Mouse (Mus musculus): ENCODE results near the gene Gm14226. TPM values are rescaled to one million over a fixed set of nuclear protein-coding genes. Genes with fewer than 3 reads are reported as not detected.
"Not testable (repeated sequence)": the region's sequence is repeated elsewhere in the genome, so short reads cannot be mapped to it uniquely, and the experiment has no call there.

The Gm14226 gene
- polyA plus RNA-seq, 1 experiment from 2014 or later: 0.09 TPM

DNA sequence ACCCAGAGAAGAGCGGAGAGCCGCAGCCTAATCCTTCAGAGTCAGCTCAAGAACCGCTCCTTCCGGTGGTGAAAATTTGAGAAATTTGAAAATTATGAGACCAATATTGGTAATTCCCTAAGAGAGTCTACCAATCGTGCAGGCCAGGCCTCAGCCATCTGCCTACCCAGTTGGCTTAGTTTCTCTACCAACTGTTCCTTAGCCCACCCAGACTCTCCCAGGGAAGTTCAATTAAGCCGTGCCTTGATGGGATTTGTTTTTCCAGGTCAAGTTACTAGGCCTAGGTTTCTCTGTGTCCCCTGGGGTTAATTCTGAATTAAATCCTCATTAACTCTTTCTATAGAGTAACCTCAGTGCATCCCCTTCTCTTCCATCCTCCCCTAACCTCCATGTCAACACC lies 5.1 kb upstream of the Gm14226 start:
- 75% methylated on average over 6 of the region's 6 CpGs for WGBS
- no peak for ATAC-seq

DNA sequence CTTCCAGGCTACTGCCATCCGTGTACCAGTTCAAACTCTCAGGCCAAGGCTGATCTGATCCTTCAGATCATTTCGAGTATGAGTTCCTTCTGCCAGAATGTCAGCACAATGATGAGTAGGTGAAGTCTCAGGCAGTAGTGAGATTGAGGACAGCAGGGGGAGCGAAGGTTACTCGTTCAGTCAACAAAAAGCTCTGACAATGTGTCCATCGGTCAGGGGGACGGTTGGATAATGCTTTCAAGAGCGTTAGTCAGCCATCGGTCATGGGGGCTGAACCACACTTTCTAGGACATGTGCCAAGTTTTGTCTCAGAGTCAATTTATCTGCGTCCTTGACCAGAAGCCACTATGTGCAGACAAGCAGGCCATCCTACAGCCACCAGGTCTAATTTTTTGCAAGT lies 1.3 kb upstream of the Gm14226 start:
- H3K36me3 ChIP-seq (ENCODE audit: control insufficient read depth, insufficient read depth, low read length); H3K27ac ChIP-seq (ENCODE audit: low read length); H3K27me3 ChIP-seq (ENCODE audit: control insufficient read depth, insufficient read depth, low read depth, low read length); H3K9me3 ChIP-seq (replicated peaks; ENCODE audit: control insufficient read depth, low read length, poor library complexity, severe bottlenecking); ATAC-seq; H3K4me2 ChIP-seq (ENCODE audit: low read length); H3K9ac ChIP-seq (ENCODE audit: low read depth, low read length); H3K4me3 ChIP-seq (ENCODE audit: low read depth, low read length); H3K4me1 ChIP-seq (ENCODE audit: control insufficient read depth, insufficient read depth, low read length): not testable (repeated sequence)
- WGBS: 13% methylated on average over 5 of the region's 9 CpGs

More for the DNA sequence above, 5.1 kb upstream of the Gm14226 start:
- Histone ChIP-seq H3K9ac (ENCODE audit: low read depth, low read length) (no peak overlapping the region), H3K4me3 (ENCODE audit: low read depth, low read length) (no peak overlapping the region), H3K4me1 (ENCODE audit: control insufficient read depth, insufficient read depth, low read length) (no peaks in the 10 kb centered on the region), H3K27ac (ENCODE audit: low read length) (no peak overlapping the region), H3K9me3 (replicated peaks; ENCODE audit: control insufficient read depth, low read length, poor library complexity, severe bottlenecking) (no peaks in the 10 kb centered on the region), H3K36me3 (ENCODE audit: control insufficient read depth, insufficient read depth, low read length) (no peaks in the 10 kb centered on the region), H3K4me2 (ENCODE audit: low read length) (no peak overlapping the region), H3K27me3 (ENCODE audit: control insufficient read depth, insufficient read depth, low read depth, low read length) (no peaks in the 10 kb centered on the region)

DNA sequence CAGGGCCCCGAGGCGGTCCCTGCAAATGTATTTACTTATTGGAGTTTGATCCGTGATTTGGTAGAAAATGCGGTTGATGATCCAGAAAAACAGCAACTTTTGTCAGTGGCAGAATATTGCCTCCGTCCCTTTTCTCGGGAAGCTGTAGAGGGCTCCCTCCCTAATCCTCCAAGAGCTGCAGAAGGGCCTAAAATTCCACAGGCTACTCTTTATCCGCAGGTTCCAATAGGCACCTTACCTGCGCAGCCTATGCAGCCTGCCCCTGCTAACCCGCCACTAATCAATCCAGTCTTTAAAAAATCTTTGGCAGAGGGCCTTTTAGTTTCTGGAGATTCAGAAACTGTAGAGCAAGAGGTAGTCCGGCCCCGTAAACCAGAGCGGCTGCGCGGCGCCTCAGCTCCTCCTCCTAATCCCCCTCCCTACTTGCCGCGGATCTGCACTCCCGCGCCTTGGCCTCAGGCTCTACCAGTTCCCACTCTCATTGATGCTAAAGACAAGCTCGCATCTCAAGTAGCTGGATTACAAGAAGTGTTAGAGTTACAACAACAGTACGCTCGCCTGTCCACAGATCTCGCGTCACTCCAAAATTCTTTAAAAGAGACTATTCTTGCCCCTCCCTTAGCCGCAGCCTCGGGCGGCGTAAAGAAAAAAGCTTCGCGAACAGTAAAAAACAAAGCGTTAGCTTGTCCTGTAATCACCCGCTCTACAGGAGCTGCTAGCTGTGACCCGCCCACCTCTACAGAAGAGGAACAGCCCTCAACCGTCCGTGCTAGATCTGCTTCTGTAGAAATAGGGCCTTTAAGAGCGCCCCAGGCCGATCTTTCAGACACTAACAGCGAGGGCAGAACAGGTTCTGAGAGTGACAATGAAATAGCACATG lies 936 bp downstream of the Gm14226 start:
- Histone ChIP-seq H3K4me2 (ENCODE audit: low read length) (peak overlapping the region; percentile 79), H3K9ac (ENCODE audit: low read depth, low read length) (peak overlapping the region; percentile 60), H3K4me1 (ENCODE audit: control insufficient read depth, insufficient read depth, low read length) (peaks cover 5% of the 10 kb centered on the region; the same call in 1 of the 2 replicates), H3K36me3 (ENCODE audit: control insufficient read depth, insufficient read depth, low read length) (no peaks in the 10 kb centered on the region), H3K27ac (ENCODE audit: low read length) (peak overlapping the region; percentile 73), H3K27me3 (ENCODE audit: control insufficient read depth, insufficient read depth, low read depth, low read length) (no peaks in the 10 kb centered on the region), H3K4me3 (ENCODE audit: low read depth, low read length) (peak overlapping the region; percentile 43), H3K9me3 (replicated peaks; ENCODE audit: control insufficient read depth, low read length, poor library complexity, severe bottlenecking) (no peaks in the 10 kb centered on the region)
- under 1% methylated on average over 38 of the region's 38 CpGs for WGBS
- ATAC-seq: peak; percentile 96

DNA sequence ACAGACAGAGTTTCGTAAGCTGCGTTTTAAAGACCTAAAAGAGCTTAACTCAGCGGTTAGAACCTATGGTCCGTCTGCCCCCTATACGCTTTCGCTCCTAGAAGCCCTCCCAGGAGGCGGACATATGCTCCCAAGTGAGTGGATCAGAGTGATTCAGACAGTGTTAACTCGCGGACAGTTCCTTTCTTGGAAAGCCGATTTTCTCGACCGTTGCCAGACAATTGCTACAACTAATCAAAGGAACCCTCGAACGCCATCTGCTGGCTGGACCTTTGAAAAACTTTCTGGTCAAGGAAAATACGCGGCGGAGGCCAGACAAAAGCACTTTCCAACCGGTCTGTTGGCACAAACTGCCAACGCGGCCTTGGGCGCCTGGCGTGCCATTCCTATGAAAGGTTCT lies 1.6 kb downstream of the Gm14226 start:
- H3K27ac ChIP-seq (ENCODE audit: low read length): peak overlapping the region; percentile 73
- no peaks in the 10 kb centered on the region for H3K27me3 ChIP-seq (ENCODE audit: control insufficient read depth, insufficient read depth, low read depth, low read length)
- H3K9me3 ChIP-seq (replicated peaks; ENCODE audit: control insufficient read depth, low read length, poor library complexity, severe bottlenecking): no peaks in the 10 kb centered on the region
- H3K36me3 ChIP-seq (ENCODE audit: control insufficient read depth, insufficient read depth, low read length): no peaks in the 10 kb centered on the region
- H3K9ac ChIP-seq (ENCODE audit: low read depth, low read length): peak overlapping the region; percentile 60
- H3K4me1 ChIP-seq (ENCODE audit: control insufficient read depth, insufficient read depth, low read length): peaks cover 5% of the 10 kb centered on the region; the same call in 1 of the 2 replicates
- H3K4me2 ChIP-seq (ENCODE audit: low read length): peak overlapping the region; percentile 79
- peak overlapping the region; percentile 43 for H3K4me3 ChIP-seq (ENCODE audit: low read depth, low read length)
- under 1% methylated on average over 22 of the region's 22 CpGs for WGBS
- peak; percentile 88 for ATAC-seq

DNA sequence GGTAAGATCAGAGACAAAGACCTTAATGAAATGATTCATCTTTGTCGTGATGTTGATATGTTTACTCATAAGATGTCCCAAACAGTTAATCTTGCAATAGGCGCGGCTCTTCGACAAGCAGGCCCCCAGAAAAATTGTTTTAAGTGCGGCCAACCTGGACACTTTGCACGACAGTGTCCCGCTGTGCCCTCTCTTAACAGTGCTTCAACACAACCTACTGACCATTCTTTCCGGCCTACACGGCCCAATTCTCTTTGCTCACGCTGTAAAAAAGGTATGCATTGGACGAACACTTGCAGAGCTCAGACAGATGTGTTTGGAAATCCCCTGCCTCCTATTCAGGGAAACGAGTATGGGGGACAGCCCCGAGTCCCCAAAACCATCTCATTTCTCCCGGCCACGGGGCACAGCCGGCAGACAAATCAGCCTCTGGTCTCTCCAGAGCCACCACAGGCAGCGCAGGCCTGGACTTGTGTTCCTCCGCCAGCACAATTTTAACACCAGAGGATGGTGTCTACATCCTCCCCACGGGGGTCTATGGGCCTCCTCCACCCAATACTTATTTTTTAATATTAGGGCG lies 2.3 kb downstream of the Gm14226 start:
- H3K4me1 ChIP-seq (ENCODE audit: control insufficient read depth, insufficient read depth, low read length); H3K27me3 ChIP-seq (ENCODE audit: control insufficient read depth, insufficient read depth, low read depth, low read length); H3K36me3 ChIP-seq (ENCODE audit: control insufficient read depth, insufficient read depth, low read length); H3K4me3 ChIP-seq (ENCODE audit: low read depth, low read length); ATAC-seq; H3K27ac ChIP-seq (ENCODE audit: low read length); H3K9me3 ChIP-seq (replicated peaks; ENCODE audit: control insufficient read depth, low read length, poor library complexity, severe bottlenecking); H3K9ac ChIP-seq (ENCODE audit: low read depth, low read length): not testable (repeated sequence)
- 22% methylated on average over 20 of the region's 20 CpGs for WGBS
- peak overlapping the region; percentile 79; the same call in 1 of the 2 replicates for H3K4me2 ChIP-seq (ENCODE audit: low read length)

DNA sequence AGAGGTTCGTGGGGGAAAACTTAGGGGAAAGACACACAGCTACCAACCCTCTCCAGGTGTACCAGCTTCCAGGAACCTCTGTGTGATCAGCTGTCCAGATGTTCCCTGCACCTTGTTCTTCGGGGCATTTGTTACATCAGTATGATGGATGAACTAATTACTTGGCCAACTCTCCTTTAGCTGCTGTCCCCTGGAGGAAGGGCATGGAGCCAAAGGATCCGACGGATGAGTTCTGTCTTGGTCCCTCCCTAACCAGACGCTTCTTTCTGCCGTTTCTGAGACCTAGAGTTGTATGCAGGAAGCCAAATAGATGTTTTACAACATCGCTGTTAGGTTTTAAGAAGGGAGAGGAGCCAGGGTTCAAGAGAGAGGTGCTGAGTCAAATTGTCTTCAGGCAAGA lies 12.8 kb downstream of the Gm14226 start:
- H3K4me1 ChIP-seq (ENCODE audit: control insufficient read depth, insufficient read depth, low read length): no peaks in the 10 kb centered on the region
- 76% methylated on average over 7 of the region's 7 CpGs for WGBS
- H3K9ac ChIP-seq (ENCODE audit: low read depth, low read length): no peak overlapping the region
- no peaks in the 10 kb centered on the region for H3K9me3 ChIP-seq (replicated peaks; ENCODE audit: control insufficient read depth, low read length, poor library complexity, severe bottlenecking)
- no peak overlapping the region for H3K4me3 ChIP-seq (ENCODE audit: low read depth, low read length)
- no peak for ATAC-seq
- no peak overlapping the region for H3K4me2 ChIP-seq (ENCODE audit: low read length)
- H3K36me3 ChIP-seq (ENCODE audit: control insufficient read depth, insufficient read depth, low read length): no peaks in the 10 kb centered on the region
- H3K27ac ChIP-seq (ENCODE audit: low read length): no peak overlapping the region
- H3K27me3 ChIP-seq (ENCODE audit: control insufficient read depth, insufficient read depth, low read depth, low read length): no peaks in the 10 kb centered on the region

DNA sequence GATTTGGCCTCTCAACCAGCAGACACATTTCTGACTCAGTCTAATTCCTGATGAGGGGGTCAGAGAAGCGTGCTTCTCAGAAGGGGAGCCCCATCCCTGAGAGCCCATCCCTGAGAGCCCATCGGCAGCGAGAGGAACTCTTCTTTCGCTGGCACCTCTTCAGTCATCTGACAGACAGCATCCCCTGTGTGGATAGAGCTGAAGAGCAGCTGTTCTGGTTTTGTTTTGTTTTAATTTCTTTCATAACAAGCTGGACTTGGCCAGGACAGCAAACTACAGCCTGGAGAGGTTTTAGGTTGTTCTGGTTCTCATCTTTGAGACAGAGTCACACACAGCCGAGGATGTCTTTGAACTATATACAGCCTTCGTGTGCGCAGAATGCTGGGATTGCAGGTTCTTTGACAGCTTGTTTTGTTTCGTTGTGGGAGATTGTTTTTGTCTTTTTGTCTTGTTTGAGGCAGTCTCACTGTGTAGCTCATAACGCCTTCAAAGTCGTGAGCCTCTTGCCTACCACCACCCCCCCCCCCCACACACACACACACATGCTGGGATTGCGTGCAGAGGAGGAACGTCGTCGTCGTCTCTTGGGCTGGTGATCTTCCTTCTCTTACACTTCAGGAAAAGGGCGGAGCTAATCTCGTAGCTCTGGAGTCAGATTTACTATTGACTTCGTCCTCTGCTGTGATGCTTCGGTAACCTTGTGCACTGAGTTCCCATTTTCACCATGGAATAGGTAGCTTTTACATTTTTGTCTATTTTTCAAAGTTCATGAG lies 15.1 kb downstream of the Gm14226 start:
- no peak for ATAC-seq
- Histone ChIP-seq H3K27ac (ENCODE audit: low read length) (no peak overlapping the region), H3K4me2 (ENCODE audit: low read length) (no peak overlapping the region), H3K4me1 (ENCODE audit: control insufficient read depth, insufficient read depth, low read length) (no peaks in the 10 kb centered on the region), H3K9ac (ENCODE audit: low read depth, low read length) (no peak overlapping the region), H3K9me3 (replicated peaks; ENCODE audit: control insufficient read depth, low read length, poor library complexity, severe bottlenecking) (no peaks in the 10 kb centered on the region), H3K4me3 (ENCODE audit: low read depth, low read length) (no peak overlapping the region), H3K36me3 (ENCODE audit: control insufficient read depth, insufficient read depth, low read length) (no peaks in the 10 kb centered on the region), H3K27me3 (ENCODE audit: control insufficient read depth, insufficient read depth, low read depth, low read length) (no peaks in the 10 kb centered on the region)
- WGBS: 37% methylated on average over 19 of the region's 19 CpGs

DNA sequence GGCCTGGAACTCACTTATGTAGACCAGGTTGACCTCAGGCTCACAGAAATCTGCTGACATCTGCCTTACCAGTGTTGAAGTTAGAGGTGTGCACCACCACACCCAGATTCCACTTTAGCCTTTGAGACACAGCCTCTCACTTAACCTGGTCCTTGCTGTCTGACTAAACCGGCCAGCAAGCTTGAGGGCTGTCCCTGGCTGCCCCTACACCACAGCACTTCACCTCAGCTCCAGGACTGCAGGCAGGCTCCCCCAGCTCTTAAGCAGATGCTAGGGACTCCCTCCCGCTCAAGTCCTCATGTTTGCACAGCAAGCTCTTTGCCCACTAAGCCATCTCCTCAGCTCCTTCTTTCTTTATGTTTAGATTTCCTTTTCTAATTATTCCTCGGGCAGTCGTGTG lies 21.9 kb downstream of the Gm14226 start:
- Histone ChIP-seq H3K9ac (ENCODE audit: low read depth, low read length) (no peak overlapping the region), H3K4me3 (ENCODE audit: low read depth, low read length) (no peak overlapping the region), H3K27me3 (ENCODE audit: control insufficient read depth, insufficient read depth, low read depth, low read length) (no peaks in the 10 kb centered on the region), H3K4me2 (ENCODE audit: low read length) (no peak overlapping the region), H3K27ac (ENCODE audit: low read length) (no peak overlapping the region), H3K9me3 (replicated peaks; ENCODE audit: control insufficient read depth, low read length, poor library complexity, severe bottlenecking) (no peaks in the 10 kb centered on the region), H3K36me3 (ENCODE audit: control insufficient read depth, insufficient read depth, low read length) (no peaks in the 10 kb centered on the region), H3K4me1 (ENCODE audit: control insufficient read depth, insufficient read depth, low read length) (no peaks in the 10 kb centered on the region)
- ATAC-seq: no peak
- 75% methylated on average over 4 of the region's 4 CpGs for WGBS

DNA sequence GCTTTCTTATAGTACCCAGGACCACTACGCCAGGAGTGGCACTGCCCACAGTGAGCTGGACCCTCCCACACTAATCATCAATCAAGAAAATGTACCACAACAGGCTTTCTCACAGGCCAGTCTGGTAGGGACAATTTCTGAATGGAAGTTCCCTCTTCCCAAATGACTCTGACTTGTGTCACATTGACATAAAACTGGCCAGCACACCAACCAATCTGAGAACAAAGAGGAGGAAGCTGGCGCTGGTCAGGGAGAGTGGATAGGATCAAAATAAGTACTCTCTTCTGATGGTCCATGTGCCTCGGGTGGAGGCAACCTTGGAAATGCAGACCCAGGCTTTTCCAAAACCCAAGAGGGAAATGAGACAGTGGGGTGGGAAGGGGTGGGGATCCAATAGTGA lies 26.5 kb downstream of the Gm14226 start:
- no peak for ATAC-seq
- 89% methylated on average over 3 of the region's 3 CpGs for WGBS
- Histone ChIP-seq H3K27me3 (ENCODE audit: control insufficient read depth, insufficient read depth, low read depth, low read length) (no peaks in the 10 kb centered on the region), H3K4me3 (ENCODE audit: low read depth, low read length) (no peak overlapping the region), H3K9ac (ENCODE audit: low read depth, low read length) (no peak overlapping the region), H3K9me3 (replicated peaks; ENCODE audit: control insufficient read depth, low read length, poor library complexity, severe bottlenecking) (no peaks in the 10 kb centered on the region), H3K4me1 (ENCODE audit: control insufficient read depth, insufficient read depth, low read length) (no peaks in the 10 kb centered on the region), H3K27ac (ENCODE audit: low read length) (no peak overlapping the region), H3K36me3 (ENCODE audit: control insufficient read depth, insufficient read depth, low read length) (no peaks in the 10 kb centered on the region), H3K4me2 (ENCODE audit: low read length) (no peak overlapping the region)

All from midbrain, embryonic 16.5 days (tissue).